Mouse (Mus musculus) embryonic facial prominence, embryonic 13.5 days (tissue): ENCODE results near the gene Gm572. TPM values are rescaled to one million over a fixed set of nuclear protein-coding genes. Genes with fewer than 3 reads are reported as not detected.

Experiments used
- ATAC-seq: fragments of 200-750 bp; cut with Nextera tagmentation; 2 replicates; pipeline ENCODE4 v1.8.0; 2017; ENCODE audit warnings: low read depth; ENCODE audit not compliant: insufficient number of reproducible peaks, insufficient read depth, low FRiP score, low TSS enrichment
- H3K27ac ChIP-seq: fragments of 300-500 bp; sonication (generic); 2 replicates; pipeline ENCODE4 v1.5.1; 2015; ENCODE audit warnings: moderate library complexity, mild to moderate bottlenecking, inconsistent platforms
- H3K27me3 ChIP-seq: fragments of 300-500 bp; sonication (generic); 2 replicates; pipeline ENCODE4 v1.6.1; 2015; ENCODE audit warnings: mild to moderate bottlenecking, inconsistent platforms
- H3K36me3 ChIP-seq: fragments of 300-500 bp; sonication (generic); 2 replicates; pipeline ENCODE4 v1.6.1; 2015; ENCODE audit warnings: mild to moderate bottlenecking, inconsistent platforms
- H3K4me1 ChIP-seq: fragments of 300-500 bp; sonication (generic); 2 replicates; pipeline ENCODE4 v1.6.1; 2015; ENCODE audit warnings: inconsistent platforms
- H3K4me2 ChIP-seq: fragments of 300-500 bp; sonication (generic); 2 replicates; pipeline ENCODE4 v1.6.1; 2015; ENCODE audit warnings: moderate library complexity, mild to moderate bottlenecking, inconsistent platforms
- H3K4me3 ChIP-seq: fragments of 300-500 bp; sonication (generic); 2 replicates; pipeline ENCODE4 v1.5.1; 2015; ENCODE audit warnings: mild to moderate bottlenecking, inconsistent platforms
- H3K9ac ChIP-seq: fragments of 300-500 bp; sonication (generic); 2 replicates; pipeline ENCODE4 v1.6.1; 2015; ENCODE audit warnings: mild to moderate bottlenecking, inconsistent platforms
- H3K9me3 ChIP-seq: fragments of 300-500 bp; sonication (generic); 2 replicates; pipeline ENCODE4 v1.6.1; 2016; ENCODE audit warnings: inconsistent platforms
- WGBS: fragments of 180-500 bp; shearing (Covaris S2); methylation state at CpG from one replicate; pipeline ENCODE4 v1.1.7; 2015; ENCODE audit warnings: mixed read lengths; 5-methylcytosine and 5-hydroxymethylcytosine counted together
- polyA plus RNA-seq: library from polyadenylated mRNA; unstranded; fragments of >200 nt; fragmentation: Nextera tagmentation; extraction: Ambion mirVana; gene quantifications from 2 replicates; pipeline ENCODE4 v1.2.1, GENCODE M21; 2015

The Gm572 gene
- polyA plus RNA-seq, 1 experiment from 2014 or later: not detected

DNA sequence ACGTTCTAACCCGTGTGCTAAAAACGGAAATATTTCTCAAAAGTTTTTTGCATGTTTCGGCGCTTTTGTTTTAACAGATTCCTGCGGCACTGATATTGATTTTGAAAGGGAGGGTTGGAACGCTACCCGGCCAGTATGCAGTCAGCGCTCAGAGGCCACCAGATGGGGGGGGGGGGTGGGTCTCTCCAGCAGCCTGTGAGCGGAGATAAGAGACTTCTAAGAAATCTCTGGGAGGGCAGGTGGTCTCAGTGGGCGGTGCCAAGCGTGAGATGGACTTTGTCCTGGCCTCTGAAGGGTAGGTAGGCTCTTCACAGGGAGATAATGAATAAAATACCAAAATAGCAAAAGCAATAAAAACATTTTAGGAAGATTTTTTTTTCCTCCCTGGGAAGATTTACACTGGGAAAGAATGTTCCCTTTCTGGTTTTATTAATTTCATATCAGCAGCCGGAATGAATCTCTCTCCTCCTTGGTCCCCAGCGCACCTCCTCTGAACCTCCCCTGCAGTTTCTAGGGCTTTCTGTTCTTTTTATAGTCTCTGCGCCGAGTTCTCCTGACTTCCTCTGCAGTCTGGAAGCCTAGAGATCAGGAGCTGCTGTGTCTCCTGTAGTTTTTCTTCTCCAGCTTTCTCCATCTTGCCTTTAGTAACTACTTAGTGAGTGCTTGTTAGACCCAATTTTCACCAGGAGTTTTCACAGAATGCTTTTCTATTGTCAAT is 28.3 kb downstream of the Gm572 start:
- Histone ChIP-seq H3K27ac (no peak overlapping the region), H3K4me2 (peak overlapping the region; percentile 48), H3K4me3 (0 out of 2 replicates have a peak overlapping the region, but pooled peaks have one; percentile 5), H3K4me1 (peaks cover 32% of the 10 kb centered on the region), H3K9me3 (no peaks in the 10 kb centered on the region), H3K36me3 (no peaks in the 10 kb centered on the region), H3K27me3 (peaks cover 6% of the 10 kb centered on the region; the same call in 1 of the 2 replicates), H3K9ac (no peak overlapping the region)
- no peak for ATAC-seq
- 33% methylated on average over 16 of the region's 16 CpGs for WGBS

DNA sequence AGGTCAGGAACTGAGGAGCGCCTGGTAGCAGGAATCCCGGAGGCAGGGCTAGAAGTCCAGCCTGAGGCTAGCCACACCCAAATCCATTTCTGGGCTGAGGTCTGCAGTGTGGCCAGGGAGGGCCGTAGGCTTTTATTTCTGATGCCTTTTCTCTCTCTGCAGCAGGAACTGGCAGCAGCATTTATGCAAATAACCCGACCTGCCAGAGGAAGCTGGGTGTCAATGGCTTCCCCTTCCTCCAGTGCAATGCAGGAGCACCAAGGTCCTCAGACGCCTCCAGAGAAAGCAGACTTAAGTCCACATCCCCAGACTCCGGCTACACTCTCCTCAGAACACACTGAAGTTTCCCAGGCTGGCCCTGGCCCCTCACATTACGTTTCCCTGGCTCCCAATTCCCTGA is 31.9 kb downstream of the Gm572 start:
- no peak for ATAC-seq
- no peaks in the 10 kb centered on the region for H3K9me3 ChIP-seq
- H3K4me3 ChIP-seq: no peak overlapping the region
- 48% methylated on average over 7 of the region's 7 CpGs for WGBS
- no peak overlapping the region for H3K9ac ChIP-seq
- no peak overlapping the region for H3K27ac ChIP-seq
- H3K4me2 ChIP-seq: no peak overlapping the region
- peaks cover 8% of the 10 kb centered on the region; the same call in 1 of the 2 replicates for H3K27me3 ChIP-seq
- H3K36me3 ChIP-seq: no peaks in the 10 kb centered on the region
- H3K4me1 ChIP-seq: peaks cover 38% of the 10 kb centered on the region

DNA sequence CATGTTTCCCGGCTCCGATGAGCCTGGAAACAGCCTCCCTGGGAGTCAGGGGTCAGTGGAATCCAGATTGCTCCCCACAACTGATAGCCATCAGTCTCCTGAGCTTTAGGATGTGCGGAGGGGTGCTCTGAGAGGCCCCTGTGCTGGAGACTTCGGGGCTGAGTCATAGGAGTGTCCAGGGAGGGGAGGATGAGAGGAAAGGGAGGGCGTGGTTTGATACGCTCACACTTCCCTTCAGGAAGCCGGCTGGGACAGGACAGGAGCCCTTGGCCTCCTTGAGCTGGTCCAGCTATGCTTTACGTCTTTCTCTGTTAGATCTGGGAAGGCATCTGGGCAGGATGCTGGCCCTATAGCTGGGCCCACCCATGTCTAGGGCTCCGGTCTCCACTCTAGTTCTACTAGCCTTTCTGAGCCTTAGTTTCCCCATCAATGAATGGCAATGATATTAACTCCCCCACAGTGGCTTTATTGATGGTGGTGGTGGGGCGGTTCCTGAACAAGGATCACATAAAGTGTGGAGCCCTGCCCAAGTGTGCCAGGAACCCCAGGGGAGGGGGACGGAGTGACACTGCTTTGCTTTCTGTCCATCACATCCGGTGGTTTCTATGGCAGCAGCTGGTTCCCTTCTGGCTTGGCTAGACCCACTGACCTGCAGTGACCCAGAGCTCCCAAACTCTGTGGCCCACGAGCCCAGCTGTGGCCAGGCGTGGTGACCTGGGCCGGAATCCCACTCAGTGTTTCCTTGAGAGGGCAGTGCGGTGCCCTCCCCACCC is 33.3 kb downstream of the Gm572 start:
- Histone ChIP-seq H3K27me3 (peaks cover 13% of the 10 kb centered on the region; the same call in 1 of the 2 replicates), H3K4me1 (peaks cover 30% of the 10 kb centered on the region), H3K36me3 (no peaks in the 10 kb centered on the region), H3K9ac (no peak overlapping the region), H3K4me2 (no peak overlapping the region), H3K9me3 (no peaks in the 10 kb centered on the region), H3K4me3 (no peak overlapping the region), H3K27ac (peak overlapping the region; percentile 44; the same call in 1 of the 2 replicates)
- ATAC-seq: peak; percentile 54; the same call in 1 of the 2 replicates
- 44% methylated on average over 15 of the region's 16 CpGs for WGBS

DNA sequence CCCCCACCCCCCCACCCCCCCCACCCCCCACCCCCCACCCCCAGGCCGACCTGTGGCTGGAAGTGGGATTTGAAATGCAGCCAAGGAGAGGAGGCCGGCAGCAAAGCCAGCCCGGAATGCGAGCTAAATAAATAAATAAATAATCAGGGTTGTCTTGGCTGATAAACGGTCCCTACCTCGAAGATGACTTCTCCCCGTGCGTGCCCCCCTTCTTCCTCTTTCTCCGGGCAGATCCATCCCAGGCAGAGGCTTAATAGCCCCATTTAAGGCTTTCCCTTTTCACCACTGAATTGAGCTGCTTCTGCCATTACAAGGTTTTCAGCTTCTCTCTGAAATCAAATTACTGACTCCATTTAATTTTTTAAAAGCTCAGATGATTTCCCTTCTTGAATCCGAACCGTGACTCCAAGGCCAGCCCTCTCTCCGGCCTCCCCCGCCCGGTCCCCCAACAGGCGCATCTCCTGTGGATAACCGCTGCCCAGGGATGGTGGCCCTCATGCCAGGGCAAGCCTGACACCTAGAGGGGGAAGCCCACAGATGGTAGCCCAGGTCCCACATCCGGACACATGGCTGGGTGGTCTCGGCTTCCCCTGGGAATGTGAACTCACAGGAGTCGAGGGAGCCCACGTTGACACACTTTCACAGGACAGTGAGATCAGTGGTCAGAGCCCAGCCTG is 34.0 kb downstream of the Gm572 start:
- Histone ChIP-seq H3K4me1 (peaks cover 28% of the 10 kb centered on the region), H3K27me3 (peaks cover 13% of the 10 kb centered on the region; the same call in 1 of the 2 replicates), H3K27ac (no peak overlapping the region), H3K9me3 (no peaks in the 10 kb centered on the region), H3K36me3 (no peaks in the 10 kb centered on the region), H3K9ac (no peak overlapping the region), H3K4me3 (no peak overlapping the region), H3K4me2 (peak overlapping the region; percentile 9; the same call in 1 of the 2 replicates)
- ATAC-seq: 0 out of 2 replicates have a peak, but pooled peaks have one; percentile 18
- WGBS: 32% methylated on average over 20 of the region's 20 CpGs

DNA sequence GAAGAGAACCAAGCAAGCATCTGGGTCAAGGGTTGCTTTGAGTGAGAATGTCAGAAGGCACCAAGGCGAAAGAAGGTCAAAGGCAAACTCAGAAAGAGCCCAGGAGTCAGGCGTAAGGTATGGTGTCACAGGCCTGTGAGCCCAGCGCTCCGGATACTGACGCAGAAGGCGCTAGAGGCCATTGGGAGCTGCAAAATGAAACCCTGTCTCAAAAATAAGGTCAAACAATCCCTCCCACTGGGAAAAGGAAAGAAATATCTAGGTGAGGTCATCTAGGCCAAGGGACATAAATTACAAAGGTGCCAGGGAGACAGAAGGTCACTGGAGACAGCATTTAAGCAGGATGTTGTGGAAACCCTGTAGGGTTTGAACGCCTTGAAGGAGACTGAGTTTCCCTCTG is 35.0 kb downstream of the Gm572 start:
- Histone ChIP-seq H3K4me2 (no peak overlapping the region), H3K4me1 (peaks cover 29% of the 10 kb centered on the region), H3K27me3 (peaks cover 16% of the 10 kb centered on the region; the same call in 1 of the 2 replicates), H3K27ac (no peak overlapping the region), H3K9me3 (no peaks in the 10 kb centered on the region), H3K36me3 (no peaks in the 10 kb centered on the region), H3K9ac (no peak overlapping the region), H3K4me3 (no peak overlapping the region)
- 79% methylated on average over 7 of the region's 7 CpGs for WGBS
- ATAC-seq: no peak

DNA sequence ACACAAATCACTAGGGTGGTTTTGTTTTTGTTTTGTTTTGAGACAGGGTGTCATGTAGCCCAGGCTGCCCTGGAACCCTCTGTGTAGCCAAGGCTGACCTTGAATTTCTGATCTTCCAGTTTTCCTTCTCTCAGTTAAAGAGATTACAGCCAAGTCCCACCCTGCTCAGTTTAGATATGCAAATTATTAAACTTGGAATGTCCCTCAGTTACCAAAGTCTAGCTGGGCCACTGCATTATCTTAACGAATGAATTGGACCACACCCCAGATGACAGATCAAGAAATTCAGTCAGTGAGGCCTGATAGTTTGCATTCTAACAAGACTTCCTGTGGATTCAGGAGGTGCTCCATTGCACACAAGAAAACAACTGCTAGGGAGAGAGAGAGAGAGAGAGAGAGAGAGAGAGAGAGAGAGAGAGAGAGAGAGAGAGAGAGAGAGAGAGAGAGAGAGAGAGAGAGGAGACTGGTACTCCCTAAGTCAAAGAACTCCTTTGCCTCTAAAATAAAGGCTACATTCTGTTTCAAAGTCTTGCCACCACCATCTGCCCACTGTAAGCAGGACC is 37.5 kb downstream of the Gm572 start:
- Histone ChIP-seq H3K9me3 (no peaks in the 10 kb centered on the region), H3K27me3 (peaks cover 18% of the 10 kb centered on the region; the same call in 1 of the 2 replicates), H3K27ac (no peak overlapping the region), H3K4me1 (peaks cover 32% of the 10 kb centered on the region), H3K4me3 (no peak overlapping the region), H3K4me2 (no peak overlapping the region), H3K36me3 (no peaks in the 10 kb centered on the region), H3K9ac (no peak overlapping the region)
- 80% methylated on average over 1 of the region's 1 CpGs for WGBS
- no peak for ATAC-seq

DNA sequence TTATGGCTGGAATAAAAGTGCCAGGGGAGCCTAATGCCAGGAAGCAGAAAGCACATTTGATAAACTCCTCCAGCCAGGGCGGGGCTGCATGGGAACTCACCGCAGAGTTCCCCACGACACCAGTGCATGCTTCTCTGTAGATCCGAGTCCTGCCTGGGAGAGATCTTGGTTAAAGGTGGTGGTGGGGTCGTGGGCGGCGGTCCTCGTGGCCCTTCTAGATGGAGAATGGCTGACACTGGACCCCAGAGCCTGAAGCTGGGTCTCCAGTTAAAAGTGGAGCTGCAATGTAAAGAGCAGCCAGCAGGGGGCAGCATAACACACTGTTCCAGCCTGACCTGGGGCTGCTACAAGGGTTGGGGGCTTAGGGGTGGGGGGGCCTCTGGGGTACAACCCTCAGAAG is 38.3 kb downstream of the Gm572 start:
- Histone ChIP-seq H3K4me2 (no peak overlapping the region), H3K4me1 (peaks cover 32% of the 10 kb centered on the region), H3K36me3 (no peaks in the 10 kb centered on the region), H3K4me3 (no peak overlapping the region), H3K27ac (no peak overlapping the region), H3K9me3 (no peaks in the 10 kb centered on the region), H3K9ac (no peak overlapping the region), H3K27me3 (peaks cover 12% of the 10 kb centered on the region; the same call in 1 of the 2 replicates)
- WGBS: 17% methylated on average over 8 of the region's 8 CpGs
- ATAC-seq: no peak

DNA sequence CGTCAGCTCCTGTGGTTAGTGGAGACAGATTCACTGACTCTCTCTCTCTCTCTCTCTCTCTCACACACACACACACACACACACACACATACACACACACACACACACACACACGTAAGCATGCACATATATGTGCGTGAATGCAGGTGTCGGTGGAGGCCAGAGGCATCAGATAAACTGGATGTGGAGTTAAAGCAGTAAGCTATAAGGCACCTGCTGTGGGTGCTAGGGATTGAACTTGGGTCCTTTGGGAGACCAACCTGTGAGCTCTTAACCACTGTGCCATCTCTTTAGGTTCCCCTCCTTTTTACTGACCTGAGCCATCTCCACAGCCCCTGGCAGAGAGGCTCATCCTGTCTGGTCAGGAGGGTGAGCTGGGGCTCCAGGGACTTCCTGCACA is 39.8 kb downstream of the Gm572 start:
- 81% methylated on average over 4 of the region's 4 CpGs for WGBS
- no peaks in the 10 kb centered on the region for H3K9me3 ChIP-seq
- H3K9ac ChIP-seq: 0 out of 2 replicates have a peak overlapping the region, but pooled peaks have one; percentile 40
- peaks cover 37% of the 10 kb centered on the region for H3K4me1 ChIP-seq
- no peak overlapping the region for H3K27ac ChIP-seq
- peaks cover 12% of the 10 kb centered on the region; the same call in 1 of the 2 replicates for H3K27me3 ChIP-seq
- H3K4me3 ChIP-seq: no peak overlapping the region
- no peak for ATAC-seq
- no peaks in the 10 kb centered on the region for H3K36me3 ChIP-seq
- H3K4me2 ChIP-seq: 0 out of 2 replicates have a peak overlapping the region, but pooled peaks have one; percentile 30

DNA sequence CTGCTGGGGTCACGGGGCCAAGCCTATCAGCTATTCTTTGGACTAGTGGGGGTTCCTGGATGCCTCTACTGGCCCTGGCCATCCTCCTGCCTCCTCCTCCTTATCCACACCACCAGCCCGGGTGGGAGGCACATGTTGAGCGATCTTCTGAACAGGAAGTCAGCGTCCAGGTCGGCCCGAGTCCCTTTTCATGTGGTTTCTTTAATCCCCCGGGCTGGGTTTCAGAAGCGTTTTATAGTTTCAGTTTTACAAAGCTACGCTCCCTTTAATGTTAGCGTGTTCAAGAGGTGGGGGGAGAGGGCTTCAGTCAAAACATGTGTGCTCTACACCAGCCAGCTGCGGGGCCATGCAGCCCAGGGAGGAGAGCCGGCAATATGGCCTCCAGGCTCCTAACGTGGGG is 40.4 kb downstream of the Gm572 start:
- Histone ChIP-seq H3K27ac (no peak overlapping the region), H3K9ac (0 out of 2 replicates have a peak overlapping the region, but pooled peaks have one; percentile 40), H3K4me2 (peak overlapping the region; percentile 30), H3K4me3 (no peak overlapping the region), H3K9me3 (no peaks in the 10 kb centered on the region), H3K36me3 (no peaks in the 10 kb centered on the region), H3K27me3 (peaks cover 12% of the 10 kb centered on the region; the same call in 1 of the 2 replicates), H3K4me1 (peaks cover 43% of the 10 kb centered on the region)
- WGBS: 19% methylated on average over 13 of the region's 13 CpGs
- 0 out of 2 replicates have a peak, but pooled peaks have one; percentile 34 for ATAC-seq

DNA sequence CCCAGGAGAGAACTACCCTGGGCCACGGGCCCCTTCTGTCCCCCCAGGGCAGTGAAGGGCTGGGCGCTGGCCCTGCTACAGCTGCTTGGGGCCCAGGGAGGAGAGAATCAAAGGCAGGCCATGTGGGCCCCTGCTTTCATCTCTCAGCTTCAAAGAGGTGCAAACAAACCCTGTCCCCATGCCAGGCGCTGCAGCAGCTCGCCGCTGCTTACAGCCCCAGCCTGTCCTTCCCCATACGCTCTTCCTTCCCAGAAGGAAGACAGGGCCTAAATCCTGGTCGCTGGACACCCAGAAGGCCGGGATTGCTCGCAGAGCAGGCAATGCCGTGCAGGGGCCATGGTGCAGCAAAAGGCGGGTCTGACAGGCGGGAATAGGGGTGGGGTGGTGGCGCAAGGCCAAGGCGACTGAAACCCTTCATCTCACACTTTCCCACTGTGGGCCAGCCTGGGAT is 43.4 kb downstream of the Gm572 start:
- Histone ChIP-seq H3K4me2 (0 out of 2 replicates have a peak overlapping the region, but pooled peaks have one; percentile 18), H3K9me3 (no peaks in the 10 kb centered on the region), H3K4me1 (peaks cover 49% of the 10 kb centered on the region), H3K9ac (no peak overlapping the region), H3K27ac (no peak overlapping the region; the same call in 1 of the 2 replicates), H3K27me3 (0 out of 2 replicates have a peak, but pooled peaks cover 5% of the 10 kb centered on the region), H3K36me3 (no peaks in the 10 kb centered on the region), H3K4me3 (no peak overlapping the region)
- ATAC-seq: no peak
- WGBS: 26% methylated on average over 14 of the region's 14 CpGs

DNA sequence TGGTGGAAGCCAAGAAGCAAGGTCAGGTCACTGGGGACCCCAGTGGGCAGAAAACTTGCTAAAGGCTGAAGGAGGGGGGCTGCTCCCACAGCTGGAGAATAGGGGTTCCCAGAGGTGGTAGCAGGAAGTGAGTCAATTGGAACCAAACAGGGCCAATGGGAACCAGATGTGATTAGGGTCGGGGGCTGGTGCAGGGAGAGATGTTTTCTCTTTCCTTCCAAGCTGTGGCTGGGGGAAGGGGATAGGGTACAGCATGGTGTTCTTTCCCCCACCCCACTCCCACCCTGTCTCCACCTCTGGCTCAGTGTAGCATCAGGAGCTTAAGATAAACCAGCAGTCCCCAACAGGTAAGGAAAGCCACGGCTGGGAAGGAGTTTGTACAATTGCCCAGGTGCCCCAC is 45.0 kb downstream of the Gm572 start:
- Histone ChIP-seq H3K4me3 (no peak overlapping the region), H3K4me1 (peaks cover 48% of the 10 kb centered on the region), H3K27me3 (0 out of 2 replicates have a peak, but pooled peaks cover 2% of the 10 kb centered on the region), H3K9ac (no peak overlapping the region), H3K27ac (no peak overlapping the region), H3K9me3 (no peaks in the 10 kb centered on the region), H3K36me3 (no peaks in the 10 kb centered on the region), H3K4me2 (peak overlapping the region; percentile 5; the same call in 1 of the 2 replicates)
- no peak for ATAC-seq
- WGBS: 18% methylated on average over 2 of the region's 2 CpGs
